Mouse (Mus musculus): ENCODE results near the gene Kazn. TPM values are rescaled to one million over a fixed set of nuclear protein-coding genes. Genes with fewer than 3 reads are reported as not detected.
A peak's percentile ranks its signal among the peaks of the same experiment; 100 is the strongest.

Gene Kazn
- polyA plus RNA-seq, 1 experiment from 2014 or later: 29.3 TPM

GRCm38 (mm10) chr4:142154246-142154645 is 85.0 kb downstream of the Kazn start:
- Histone ChIP-seq H3K9ac (ENCODE audit: low read depth, low read length) (no peak overlapping the region), H3K4me1 (ENCODE audit: control insufficient read depth, insufficient read depth, low read length) (peaks cover 2% of the 10 kb centered on the region; the same call in 1 of the 2 replicates), H3K4me2 (ENCODE audit: low read length) (no peak overlapping the region), H3K4me3 (ENCODE audit: low read depth, low read length) (no peak overlapping the region), H3K27ac (ENCODE audit: low read length) (no peak overlapping the region), H3K9me3 (replicated peaks; ENCODE audit: control insufficient read depth, low read length, poor library complexity, severe bottlenecking) (no peaks in the 10 kb centered on the region), H3K36me3 (ENCODE audit: control insufficient read depth, insufficient read depth, low read length) (0 out of 2 replicates have a peak, but pooled peaks cover 2% of the 10 kb centered on the region), H3K27me3 (ENCODE audit: control insufficient read depth, insufficient read depth, low read depth, low read length) (no peaks in the 10 kb centered on the region)
- 75% methylated on average over 11 of the region's 11 CpGs for WGBS
- ATAC-seq: 0 out of 2 replicates have a peak, but pooled peaks have one; percentile 21

DNA sequence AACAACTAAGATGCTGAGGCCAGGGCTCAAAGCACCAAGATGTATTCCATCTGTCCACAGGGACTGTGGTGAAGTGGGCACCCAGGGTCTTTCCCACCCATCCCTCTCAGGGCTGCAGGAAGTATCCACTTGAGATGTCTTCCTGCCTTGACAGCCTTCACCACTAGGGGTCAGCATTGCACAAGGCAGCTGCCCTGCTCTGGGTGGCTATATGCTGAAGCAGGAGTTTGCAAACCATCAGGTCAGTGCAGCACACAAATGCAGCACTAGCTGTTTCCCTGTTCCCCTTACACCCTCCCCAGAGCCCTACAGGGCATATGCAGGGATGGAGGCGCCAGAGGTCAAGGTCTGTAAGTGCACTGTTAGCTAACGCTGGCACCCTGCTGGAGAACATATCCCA is 85.7 kb downstream of the Kazn start:
- peaks cover 2% of the 10 kb centered on the region; the same call in 1 of the 2 replicates for H3K4me1 ChIP-seq (ENCODE audit: control insufficient read depth, insufficient read depth, low read length)
- H3K27me3 ChIP-seq (ENCODE audit: control insufficient read depth, insufficient read depth, low read depth, low read length): no peaks in the 10 kb centered on the region
- ATAC-seq: peak; percentile 87
- no peaks in the 10 kb centered on the region for H3K9me3 ChIP-seq (replicated peaks; ENCODE audit: control insufficient read depth, low read length, poor library complexity, severe bottlenecking)
- 0% methylated on average over 2 of the region's 2 CpGs for WGBS
- no peak overlapping the region for H3K27ac ChIP-seq (ENCODE audit: low read length)
- H3K36me3 ChIP-seq (ENCODE audit: control insufficient read depth, insufficient read depth, low read length): 0 out of 2 replicates have a peak, but pooled peaks cover 2% of the 10 kb centered on the region
- H3K4me3 ChIP-seq (ENCODE audit: low read depth, low read length): no peak overlapping the region
- no peak overlapping the region for H3K9ac ChIP-seq (ENCODE audit: low read depth, low read length)
- H3K4me2 ChIP-seq (ENCODE audit: low read length): no peak overlapping the region

DNA sequence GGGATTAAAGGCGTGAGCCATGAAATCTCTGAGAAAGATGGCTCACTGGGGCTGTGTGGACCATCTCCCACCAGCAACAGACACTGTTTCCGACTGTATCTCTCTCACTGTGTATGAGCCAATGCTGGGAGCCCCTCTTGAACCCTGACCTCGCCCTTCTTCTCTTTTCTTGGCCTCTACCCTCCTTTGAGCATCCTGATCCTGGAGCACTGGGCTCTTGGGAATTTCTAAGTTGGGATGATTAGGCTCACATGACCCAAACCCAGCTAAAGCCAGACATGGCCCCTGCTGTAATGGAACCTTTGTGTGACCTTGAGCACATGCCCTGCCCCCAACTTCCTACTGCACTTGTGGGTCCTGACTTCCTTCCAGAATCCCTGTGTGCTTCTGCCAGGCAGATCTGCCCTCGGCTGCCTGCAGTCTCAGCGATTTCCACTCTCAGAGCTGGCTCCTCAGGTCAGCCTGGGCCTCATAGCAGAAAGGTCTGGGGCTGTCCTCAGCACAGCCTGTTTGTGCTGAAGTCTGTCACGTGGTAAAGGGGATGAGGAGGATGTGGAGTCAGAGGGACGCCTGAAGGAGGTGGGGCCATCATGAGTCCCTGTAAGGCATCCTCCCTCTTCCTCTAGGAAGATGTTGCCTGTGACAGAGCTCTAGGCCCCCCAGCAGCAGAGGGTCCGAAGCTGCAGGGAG is 86.3 kb downstream of the Kazn start:
- Histone ChIP-seq H3K9ac (ENCODE audit: low read depth, low read length) (no peak overlapping the region), H3K27me3 (ENCODE audit: control insufficient read depth, insufficient read depth, low read depth, low read length) (no peaks in the 10 kb centered on the region), H3K4me3 (ENCODE audit: low read depth, low read length) (no peak overlapping the region), H3K9me3 (replicated peaks; ENCODE audit: control insufficient read depth, low read length, poor library complexity, severe bottlenecking) (no peaks in the 10 kb centered on the region), H3K27ac (ENCODE audit: low read length) (no peak overlapping the region), H3K4me1 (ENCODE audit: control insufficient read depth, insufficient read depth, low read length) (peaks cover 2% of the 10 kb centered on the region; the same call in 1 of the 2 replicates), H3K36me3 (ENCODE audit: control insufficient read depth, insufficient read depth, low read length) (peaks cover 6% of the 10 kb centered on the region; the same call in 1 of the 2 replicates), H3K4me2 (ENCODE audit: low read length) (no peak overlapping the region)
- WGBS: 72% methylated on average over 8 of the region's 8 CpGs
- ATAC-seq: no peak

DNA sequence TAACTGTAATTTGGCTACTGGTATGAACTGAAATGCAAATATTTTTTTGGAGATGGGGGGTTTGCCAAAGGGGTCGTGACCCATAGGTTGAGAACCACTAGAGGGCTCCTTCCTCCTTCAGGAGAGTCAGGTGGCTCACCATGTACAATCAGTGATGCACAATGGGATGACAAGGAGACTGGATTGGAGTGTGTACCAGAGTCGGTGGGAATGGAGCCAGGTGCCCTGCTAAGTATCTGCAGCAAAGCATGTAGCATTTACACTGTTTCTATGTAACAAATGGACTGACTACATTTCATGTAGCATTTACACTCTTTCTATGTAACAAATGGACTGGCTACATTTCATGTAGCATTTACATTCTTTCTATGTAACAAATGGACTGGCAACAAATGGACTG is 89.1 kb downstream of the Kazn start:
- WGBS: 79% methylated on average over 2 of the region's 2 CpGs
- peaks cover 2% of the 10 kb centered on the region; the same call in 1 of the 2 replicates for H3K4me1 ChIP-seq (ENCODE audit: control insufficient read depth, insufficient read depth, low read length)
- H3K27ac ChIP-seq (ENCODE audit: low read length): no peak overlapping the region
- peaks cover 19% of the 10 kb centered on the region; the same call in 1 of the 2 replicates for H3K36me3 ChIP-seq (ENCODE audit: control insufficient read depth, insufficient read depth, low read length)
- no peaks in the 10 kb centered on the region for H3K9me3 ChIP-seq (replicated peaks; ENCODE audit: control insufficient read depth, low read length, poor library complexity, severe bottlenecking)
- no peak overlapping the region for H3K9ac ChIP-seq (ENCODE audit: low read depth, low read length)
- no peak overlapping the region for H3K4me3 ChIP-seq (ENCODE audit: low read depth, low read length)
- H3K27me3 ChIP-seq (ENCODE audit: control insufficient read depth, insufficient read depth, low read depth, low read length): no peaks in the 10 kb centered on the region
- no peak overlapping the region for H3K4me2 ChIP-seq (ENCODE audit: low read length)
- no peak for ATAC-seq

GRCm38 (mm10) chr4:142149202-142149601 is 90.0 kb downstream of the Kazn start:
- peaks cover 21% of the 10 kb centered on the region for H3K36me3 ChIP-seq (ENCODE audit: control insufficient read depth, insufficient read depth, low read length)

GRCm38 (mm10) chr4:142147671-142148070 is 91.5 kb downstream of the Kazn start:
- Histone ChIP-seq H3K36me3 (ENCODE audit: control insufficient read depth, insufficient read depth, low read length) (peaks cover 27% of the 10 kb centered on the region), H3K9ac (ENCODE audit: low read depth, low read length) (no peak overlapping the region), H3K27me3 (ENCODE audit: control insufficient read depth, insufficient read depth, low read depth, low read length) (no peaks in the 10 kb centered on the region), H3K27ac (ENCODE audit: low read length) (no peak overlapping the region), H3K4me3 (ENCODE audit: low read depth, low read length) (no peak overlapping the region), H3K4me2 (ENCODE audit: low read length) (no peak overlapping the region), H3K4me1 (ENCODE audit: control insufficient read depth, insufficient read depth, low read length) (no peaks in the 10 kb centered on the region), H3K9me3 (replicated peaks; ENCODE audit: control insufficient read depth, low read length, poor library complexity, severe bottlenecking) (no peaks in the 10 kb centered on the region)
- WGBS: 97% methylated on average over 10 of the region's 10 CpGs
- ATAC-seq: no peak

More at GRCm38 (mm10) chr4:142149202-142149601, 90.0 kb downstream of the Kazn start:
- no peak overlapping the region for H3K4me2 ChIP-seq (ENCODE audit: low read length)
- WGBS: 83% methylated on average over 9 of the region's 9 CpGs
- peaks cover 2% of the 10 kb centered on the region; the same call in 1 of the 2 replicates for H3K4me1 ChIP-seq (ENCODE audit: control insufficient read depth, insufficient read depth, low read length)
- no peak for ATAC-seq
- no peak overlapping the region for H3K27ac ChIP-seq (ENCODE audit: low read length)
- no peak overlapping the region for H3K4me3 ChIP-seq (ENCODE audit: low read depth, low read length)
- H3K27me3 ChIP-seq (ENCODE audit: control insufficient read depth, insufficient read depth, low read depth, low read length): no peaks in the 10 kb centered on the region
- no peaks in the 10 kb centered on the region for H3K9me3 ChIP-seq (replicated peaks; ENCODE audit: control insufficient read depth, low read length, poor library complexity, severe bottlenecking)
- no peak overlapping the region for H3K9ac ChIP-seq (ENCODE audit: low read depth, low read length)

DNA sequence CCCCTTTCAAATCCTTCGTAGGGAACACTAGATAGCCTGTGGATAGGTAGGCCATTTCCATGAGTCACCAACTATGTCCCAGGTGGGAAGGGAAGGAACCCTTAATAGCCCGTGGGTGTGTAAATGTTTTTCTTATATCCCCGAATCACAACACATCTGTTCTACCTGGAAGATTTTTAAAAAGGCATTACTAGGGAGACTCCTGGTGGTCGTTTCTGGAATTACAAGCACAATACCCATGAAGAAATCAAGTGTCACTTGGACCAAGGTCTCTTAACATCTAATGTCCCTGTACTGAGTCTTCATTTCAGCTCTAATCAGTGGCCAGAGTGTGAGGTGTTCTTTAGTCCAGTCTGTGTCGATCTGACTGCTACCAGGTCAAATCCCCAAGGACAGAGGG is 95.1 kb downstream of the Kazn start:
- Histone ChIP-seq H3K4me1 (ENCODE audit: control insufficient read depth, insufficient read depth, low read length) (no peaks in the 10 kb centered on the region), H3K36me3 (ENCODE audit: control insufficient read depth, insufficient read depth, low read length) (peaks cover 30% of the 10 kb centered on the region), H3K4me2 (ENCODE audit: low read length) (no peak overlapping the region), H3K4me3 (ENCODE audit: low read depth, low read length) (no peak overlapping the region), H3K27ac (ENCODE audit: low read length) (no peak overlapping the region), H3K9me3 (replicated peaks; ENCODE audit: control insufficient read depth, low read length, poor library complexity, severe bottlenecking) (no peaks in the 10 kb centered on the region), H3K27me3 (ENCODE audit: control insufficient read depth, insufficient read depth, low read depth, low read length) (no peaks in the 10 kb centered on the region), H3K9ac (ENCODE audit: low read depth, low read length) (no peak overlapping the region)
- WGBS: 50% methylated on average over 5 of the region's 5 CpGs
- no peak for ATAC-seq

GRCm38 (mm10) chr4:142143290-142143689 is 95.9 kb downstream of the Kazn start:
- no peak overlapping the region for H3K9ac ChIP-seq (ENCODE audit: low read depth, low read length)
- no peak overlapping the region for H3K4me3 ChIP-seq (ENCODE audit: low read depth, low read length)
- H3K4me2 ChIP-seq (ENCODE audit: low read length): no peak overlapping the region
- peaks cover 30% of the 10 kb centered on the region for H3K36me3 ChIP-seq (ENCODE audit: control insufficient read depth, insufficient read depth, low read length)
- WGBS: 85% methylated on average over 6 of the region's 6 CpGs
- H3K4me1 ChIP-seq (ENCODE audit: control insufficient read depth, insufficient read depth, low read length): peaks cover 6% of the 10 kb centered on the region; the same call in 1 of the 2 replicates
- no peaks in the 10 kb centered on the region for H3K9me3 ChIP-seq (replicated peaks; ENCODE audit: control insufficient read depth, low read length, poor library complexity, severe bottlenecking)
- no peak overlapping the region for H3K27ac ChIP-seq (ENCODE audit: low read length)
- ATAC-seq: no peak
- H3K27me3 ChIP-seq (ENCODE audit: control insufficient read depth, insufficient read depth, low read depth, low read length): no peaks in the 10 kb centered on the region

- no peak overlapping the region for H3K27ac ChIP-seq (ENCODE audit: low read length)
- H3K4me1 ChIP-seq (ENCODE audit: control insufficient read depth, insufficient read depth, low read length): peaks cover 7% of the 10 kb centered on the region; the same call in 1 of the 2 replicates
- H3K27me3 ChIP-seq (ENCODE audit: control insufficient read depth, insufficient read depth, low read depth, low read length): no peaks in the 10 kb centered on the region
- no peak for ATAC-seq
- no peak overlapping the region for H3K4me2 ChIP-seq (ENCODE audit: low read length)
- no peak overlapping the region for H3K4me3 ChIP-seq (ENCODE audit: low read depth, low read length)
- H3K9me3 ChIP-seq (replicated peaks; ENCODE audit: control insufficient read depth, low read length, poor library complexity, severe bottlenecking): no peaks in the 10 kb centered on the region
- H3K9ac ChIP-seq (ENCODE audit: low read depth, low read length): no peak overlapping the region
- peaks cover 11% of the 10 kb centered on the region for H3K36me3 ChIP-seq (ENCODE audit: control insufficient read depth, insufficient read depth, low read length)
- 82% methylated on average over 5 of the region's 5 CpGs for WGBS
Measured at GRCm38 (mm10) chr4:142139729-142140128, 99.5 kb downstream of the Kazn start.

Data from midbrain, embryonic 16.5 days (tissue).